Mouse (Mus musculus): Measurements from ENCODE around the gene Gsdme. TPM values are rescaled to one million over a fixed set of nuclear protein-coding genes. Genes with fewer than 3 reads are reported as not detected.

Gsdme gene
- polyA plus RNA-seq (2017; shearing (Covaris generic)), result 1 to 10 TPM; 3.1 to 3.3 TPM

GRCm38 (mm10) chr6:50263670-50264069 lies at the start of gene Gsdme:
Gsdme (minus strand) TSS chr6:50263862.

Other genes with a start within 250 kb of the Gsdme start
- gene Mpp6, start 153.6 kb downstream of the Gsdme start, polyA plus RNA-seq (2017; shearing (Covaris generic)), result 10 to 100 TPM; 35.0 to 44.3 TPM
- gene Osbpl3, start 192.3 kb upstream of the Gsdme start, polyA plus RNA-seq (2017; shearing (Covaris generic)), result 10 to 100 TPM; 20.6 to 45.9 TPM

Data from inflammation-experienced regulatory T-cells (primary cell).